ENCODE assay signal across 8 mouse cellular contexts in genomic region chr2:122631226-122631801, GRCm38 (mm10). TPM values are rescaled to one million over a fixed set of nuclear protein-coding genes. Genes with fewer than 3 reads are reported as not detected.
DNase-seq lines count a peak whose midpoint lies in the region; ATAC-seq lines count a peak whose summit lies in the region.

No protein-coding gene starts in this region.

- peak; percentile 58 for ATAC-seq in forebrain, embryonic 13.5 days
- peak; percentile 17 for ATAC-seq in hindbrain, embryonic 13.5 days (ENCODE audit: low FRiP score)
- peak; percentile 57 for ATAC-seq in midbrain, embryonic 16.5 days

- H3K4me3 ChIP-seq in brown adipose tissue, adult 24 weeks (ENCODE audit: insufficient read depth, low read depth, low read length): peak overlapping the region; percentile 95
- peak overlapping the region; percentile 92 for H3K4me3 ChIP-seq in forebrain, embryonic 13.5 days
- H3K4me3 ChIP-seq in hindbrain, embryonic 13.5 days: peak overlapping the region; percentile 100
- peak overlapping the region; percentile 97 for H3K4me3 ChIP-seq in midbrain, embryonic 16.5 days (ENCODE audit: low read depth, low read length)

- WGBS in forebrain, embryonic 13.5 days: 0% methylated on average over 49 of the region's 53 CpGs
- WGBS in hindbrain, embryonic 13.5 days: under 1% methylated on average over 52 of the region's 53 CpGs
- under 1% methylated on average over 49 of the region's 53 CpGs for WGBS in midbrain, embryonic 16.5 days

- peak overlapping the region; percentile 91 for H3K4me2 ChIP-seq in forebrain, embryonic 13.5 days
- H3K4me2 ChIP-seq in hindbrain, embryonic 13.5 days: peak overlapping the region; percentile 98
- peak overlapping the region; percentile 96 for H3K4me2 ChIP-seq in midbrain, embryonic 16.5 days (ENCODE audit: low read length)

- DNase-seq in left cerebral cortex, postnatal 4 days: peak; percentile 38
- DNase-seq in left cerebral cortex, adult 11 months (ENCODE audit: low spot score): no peak
- peak; percentile 44 for DNase-seq in liver
- DNase-seq in urinary bladder, postnatal 14 days (ENCODE audit: low spot score): peak; percentile 81

- H3K9ac ChIP-seq in forebrain, embryonic 13.5 days: peak overlapping the region; percentile 89
- H3K9ac ChIP-seq in hindbrain, embryonic 13.5 days: peak overlapping the region; percentile 98
- peak overlapping the region; percentile 95 for H3K9ac ChIP-seq in midbrain, embryonic 16.5 days (ENCODE audit: low read depth, low read length)

- H3K27me3 ChIP-seq in forebrain, embryonic 13.5 days: no peaks in the 10 kb centered on the region
- 0 out of 2 replicates have a peak, but pooled peaks cover 6% of the 10 kb centered on the region for H3K27me3 ChIP-seq in hindbrain, embryonic 13.5 days
- H3K27me3 ChIP-seq in midbrain, embryonic 16.5 days (ENCODE audit: control insufficient read depth, insufficient read depth, low read depth, low read length): no peaks in the 10 kb centered on the region; the same call in 1 of the 2 replicates

- no peaks in the 10 kb centered on the region for H3K9me3 ChIP-seq in forebrain, embryonic 13.5 days (replicated peaks)
- H3K9me3 ChIP-seq in hindbrain, embryonic 13.5 days: no peaks in the 10 kb centered on the region
- H3K9me3 ChIP-seq in midbrain, embryonic 16.5 days (replicated peaks; ENCODE audit: control insufficient read depth, low read length, poor library complexity, severe bottlenecking): no peaks in the 10 kb centered on the region

- intact Hi-C loops in left cerebral cortex, postnatal 4 days (cut with DNase I): loop anchor here (10.0 kb wide), 1 partner anchor 123 kb away; no protein-coding TSS in a partner anchor

- H3K36me3 ChIP-seq in forebrain, embryonic 13.5 days (ENCODE audit: poor library complexity, severe bottlenecking): peaks cover 20% of the 10 kb centered on the region
- peaks cover 19% of the 10 kb centered on the region for H3K36me3 ChIP-seq in hindbrain, embryonic 13.5 days
- H3K36me3 ChIP-seq in midbrain, embryonic 16.5 days (ENCODE audit: control insufficient read depth, insufficient read depth, low read length): peaks cover 9% of the 10 kb centered on the region; the same call in 1 of the 2 replicates

- H3K27ac ChIP-seq in brown adipose tissue, adult 24 weeks (replicated peaks; ENCODE audit: low read depth, low read length): no peak overlapping the region
- H3K27ac ChIP-seq in forebrain, embryonic 13.5 days: no peak overlapping the region
- H3K27ac ChIP-seq in hindbrain, embryonic 13.5 days: peak overlapping the region; percentile 87
- peak overlapping the region; percentile 86 for H3K27ac ChIP-seq in midbrain, embryonic 16.5 days (ENCODE audit: low read length)

- no peaks in the 10 kb centered on the region for H3K4me1 ChIP-seq in brown adipose tissue, adult 24 weeks (ENCODE audit: control insufficient read depth, insufficient read depth, insufficient read length, low read length)
- H3K4me1 ChIP-seq in forebrain, embryonic 13.5 days: peaks cover 17% of the 10 kb centered on the region
- H3K4me1 ChIP-seq in hindbrain, embryonic 13.5 days (replicated peaks): peaks cover 17% of the 10 kb centered on the region
- peaks cover 18% of the 10 kb centered on the region for H3K4me1 ChIP-seq in midbrain, embryonic 16.5 days (ENCODE audit: control insufficient read depth, insufficient read depth, low read length)

RNA-seq across cellular contexts. Expression of gene AA467197, which starts 5.5 kb away (rescaled TPM):
- total RNA-seq in left cerebral cortex, postnatal 4 days (2021): not detected
- polyA plus RNA-seq in brown adipose tissue, adult 24 weeks (2012; ENCODE audit: insufficient read depth, insufficient read length, missing spikeins): not detected in 2 replicates
- polyA plus RNA-seq in forebrain, embryonic 13.5 days (2015; fragmentation: Nextera tagmentation; extraction: Ambion mirVana): 0.60 TPM in 1 of 2 replicates, not detected in the other
- 0.66 TPM in 1 of 2 replicates, not detected in the other for polyA plus RNA-seq in hindbrain, embryonic 13.5 days (2015; fragmentation: Nextera tagmentation; extraction: Ambion mirVana)
- polyA plus RNA-seq in midbrain, embryonic 16.5 days (2015; fragmentation: Nextera tagmentation; extraction: Ambion mirVana): 0.30 TPM in 1 of 2 replicates, not detected in the other

RNA-seq across cellular contexts. Expression of gene Gatm, which starts 20.2 kb away (rescaled TPM):
- 10 to 100 TPM; 63.7 to 69.4 TPM for total RNA-seq in left cerebral cortex, postnatal 4 days (2021)
- polyA plus RNA-seq in brown adipose tissue, adult 24 weeks (2012; ENCODE audit: insufficient read depth, insufficient read length, missing spikeins): 4.6 and 6.3 TPM in 2 replicates
- polyA plus RNA-seq in forebrain, embryonic 13.5 days (2015; fragmentation: Nextera tagmentation; extraction: Ambion mirVana): 16.2 and 17.3 TPM in 2 replicates
- polyA plus RNA-seq in hindbrain, embryonic 13.5 days (2015; fragmentation: Nextera tagmentation; extraction: Ambion mirVana): 26.8 and 27.3 TPM in 2 replicates
- 45.2 and 56.3 TPM in 2 replicates for polyA plus RNA-seq in midbrain, embryonic 16.5 days (2015; fragmentation: Nextera tagmentation; extraction: Ambion mirVana)

Comparison
In these comparisons a context has a peak if more than half of its experiments do, and no peak if none do; other contexts are left out.
1. H3K27ac ChIP-seq: peak in hindbrain, embryonic 13.5 days (single experiment) and midbrain, embryonic 16.5 days (single experiment); none in brown adipose tissue, adult 24 weeks (single experiment) and forebrain, embryonic 13.5 days (single experiment).
2. Peak in every context shown above with its lines, with median percentiles within 50 percentile points of each other: H3K4me3 ChIP-seq, ATAC-seq, H3K4me2 ChIP-seq and H3K9ac ChIP-seq.